Mouse (Mus musculus) inflammation-experienced regulatory T-cells, adult 6 months (primary cell): ENCODE data around the gene Ttc39b. TPM values are rescaled to one million over a fixed set of nuclear protein-coding genes. Genes with fewer than 3 reads are reported as not detected.

Experiments used
- ATAC-seq: one replicate; pipeline ENCODE4 v1.8.0; 2017
- polyA plus RNA-seq, 3 experiments: library from polyadenylated mRNA; unstranded; fragments of 100-300 nt; shearing (Covaris generic); gene quantifications; one replicate each; pipeline ENCODE4 v1.2.1; 2017

The Ttc39b gene
- polyA plus RNA-seq, 3 experiments from 2014 or later = 108 to 137 (median 120) TPM

- ATAC-seq = peak; percentile 99
These were observed 50.4 kb downstream of the Ttc39b start for GRCm38 (mm10) chr4:83273616-83274050.

- no peak for ATAC-seq
These were observed 51.0 kb downstream of the Ttc39b start for GRCm38 (mm10) chr4:83272917-83273615.

- ATAC-seq = no peak
These were observed 53.6 kb downstream of the Ttc39b start for GRCm38 (mm10) chr4:83270481-83270880.

- no peak for ATAC-seq
These were observed 54.4 kb downstream of the Ttc39b start for GRCm38 (mm10) chr4:83269614-83270013.

- peak; percentile 81 for ATAC-seq
These were observed 57.9 kb downstream of the Ttc39b start for GRCm38 (mm10) chr4:83265926-83266692.

- no peak for ATAC-seq
These were observed 59.2 kb downstream of the Ttc39b start for GRCm38 (mm10) chr4:83264832-83265231.

DNA sequence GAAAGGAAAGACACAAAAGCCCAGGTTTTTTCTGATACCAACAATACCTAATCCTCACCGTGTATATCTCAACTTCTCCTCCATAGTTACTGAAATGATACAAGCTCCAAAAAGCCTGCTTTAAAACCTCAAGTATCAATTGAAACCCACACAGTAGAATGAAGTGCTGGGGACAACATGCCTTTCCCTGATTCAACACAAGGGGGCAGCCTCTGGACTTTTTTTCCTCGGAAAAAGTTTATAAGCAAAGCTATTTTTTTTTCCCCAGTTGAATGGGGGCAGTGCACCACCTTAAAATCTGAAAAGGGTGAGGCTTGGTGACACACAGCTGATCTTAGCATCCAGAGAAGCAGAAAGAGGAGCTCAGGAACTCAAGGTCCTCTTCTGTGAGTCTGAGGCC lies 62.1 kb downstream of the Ttc39b start:
- peak; percentile 32 for ATAC-seq

DNA sequence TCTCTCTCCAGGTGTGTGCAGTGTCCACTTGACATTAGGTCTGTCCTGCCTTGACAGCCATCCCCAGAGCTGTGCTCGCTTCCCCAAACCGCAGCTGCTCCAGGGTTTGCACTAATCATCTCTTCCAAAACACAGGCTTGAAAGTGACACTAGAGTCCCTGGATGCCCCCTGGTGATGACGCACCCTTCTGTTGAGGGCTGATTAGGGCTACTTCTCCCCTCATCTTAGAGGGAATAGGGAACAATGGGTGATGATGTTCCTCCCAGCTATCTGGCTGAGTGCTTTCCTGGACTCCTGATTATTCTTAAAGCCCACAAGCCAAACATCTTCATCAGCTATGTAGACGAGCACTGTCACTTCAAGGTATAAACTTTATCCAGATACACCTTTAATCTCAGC lies 64.4 kb downstream of the Ttc39b start:
- no peak for ATAC-seq

- no peak for ATAC-seq
These were observed 65.8 kb downstream of the Ttc39b start for GRCm38 (mm10) chr4:83258273-83258672.

DNA sequence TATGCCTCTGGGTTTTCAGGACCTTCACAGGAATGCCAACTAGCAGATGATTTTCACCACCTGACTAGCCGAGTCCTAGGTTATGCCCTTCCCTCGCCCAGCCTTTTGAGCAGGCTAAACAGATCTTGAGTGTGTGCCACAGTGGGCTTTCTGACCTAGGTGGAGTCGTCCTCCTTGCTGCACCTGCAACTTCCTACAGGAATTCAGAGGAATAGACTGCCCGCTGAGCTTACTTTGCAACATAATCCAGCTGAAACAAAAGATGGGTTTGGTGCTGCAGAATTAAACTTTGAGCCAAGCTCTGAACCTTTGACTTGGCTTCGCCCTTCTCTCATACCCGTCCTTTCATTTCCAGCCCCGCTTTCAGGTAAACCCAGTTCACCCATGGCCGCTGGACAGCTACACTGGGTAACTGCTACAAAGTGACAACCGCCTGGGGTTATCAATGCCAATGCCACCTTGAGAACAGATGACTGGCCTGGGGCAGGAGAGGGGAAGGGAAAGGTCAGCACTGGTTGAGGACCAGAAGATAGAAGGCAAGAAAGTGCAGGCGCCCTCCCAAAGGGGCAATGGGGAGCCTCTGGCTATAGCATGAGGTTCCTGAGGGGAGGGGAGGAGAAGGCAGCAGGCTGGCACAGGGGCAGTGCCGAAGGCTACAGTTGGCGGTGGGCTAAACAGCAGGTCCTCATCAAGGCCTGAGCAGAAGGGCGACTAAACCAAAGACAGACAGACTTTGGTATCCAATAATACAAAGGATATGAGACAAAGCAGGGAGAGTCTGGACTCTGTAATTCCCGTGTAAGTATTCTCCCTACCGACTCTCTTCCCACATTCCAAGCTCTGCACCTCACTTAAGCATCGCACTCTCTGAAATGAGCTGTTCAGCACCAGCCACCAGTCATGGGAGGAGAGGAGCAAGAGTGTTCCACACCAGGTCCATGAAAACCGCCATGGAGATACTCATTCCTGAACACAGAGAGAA lies 66.5 kb downstream of the Ttc39b start:
- no peak for ATAC-seq

GRCm38 (mm10) chr4:83256779-83257178 lies 67.3 kb downstream of the Ttc39b start:
- ATAC-seq = no peak

DNA sequence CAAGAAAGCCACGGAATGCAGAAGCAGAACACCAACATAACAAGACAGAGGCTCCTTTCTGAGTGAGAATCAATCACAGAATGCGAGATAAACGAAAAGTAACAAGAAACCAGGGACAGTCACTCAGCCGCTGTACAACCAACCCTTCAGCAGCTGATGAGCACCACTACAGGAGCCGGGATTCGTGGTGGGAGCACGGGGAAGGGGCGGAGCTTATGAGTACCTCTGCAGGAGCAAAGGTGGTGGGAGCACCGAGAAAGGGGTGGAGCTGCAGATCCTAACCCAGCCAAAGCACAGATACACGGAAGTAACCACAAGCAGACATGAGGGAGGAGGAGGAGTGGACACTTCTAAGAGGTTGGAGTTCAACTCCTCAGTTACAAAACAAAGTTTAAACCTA lies 69.1 kb downstream of the Ttc39b start:
- no peak for ATAC-seq

GRCm38 (mm10) chr4:83253679-83254078 lies 70.4 kb downstream of the Ttc39b start:
- no peak for ATAC-seq

DNA sequence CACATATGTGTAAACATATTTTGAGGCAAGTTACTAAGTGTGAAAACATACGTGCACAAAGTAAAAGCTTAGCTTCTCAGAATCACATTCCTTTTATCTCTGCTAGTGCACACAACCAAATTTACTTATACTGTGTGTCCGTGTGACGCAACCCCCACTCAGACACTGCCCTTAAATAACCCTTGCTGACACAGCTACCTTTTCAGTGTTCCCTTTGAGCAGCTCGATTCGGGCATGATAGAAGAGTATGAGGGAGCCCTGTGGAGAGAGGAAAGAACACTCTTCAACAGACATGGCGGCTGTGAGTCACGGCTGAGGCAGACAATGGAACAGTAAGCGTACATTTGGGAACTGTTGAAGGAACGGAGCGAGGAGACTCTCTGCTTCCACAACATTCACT lies 80.3 kb downstream of the Ttc39b start:
- ATAC-seq = no peak

DNA sequence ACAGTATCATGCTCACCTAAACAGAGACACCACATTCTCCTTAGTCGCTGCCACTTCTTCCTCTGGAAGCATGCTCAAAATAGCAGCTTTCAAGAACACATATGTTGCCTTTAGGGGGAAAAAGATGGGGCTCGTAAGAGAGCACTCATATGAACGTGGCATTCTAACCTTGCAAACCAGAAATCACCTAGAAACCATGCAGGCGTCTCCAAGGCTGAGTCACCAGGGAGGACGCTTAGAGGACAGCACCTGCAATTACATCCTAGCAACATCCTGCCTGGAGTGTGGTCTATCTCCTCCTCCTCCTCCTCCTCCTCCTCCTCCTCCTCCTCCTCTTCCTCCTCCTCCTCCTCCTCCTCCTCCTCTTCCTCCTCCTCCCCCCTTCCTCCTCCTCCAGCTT lies 82.4 kb downstream of the Ttc39b start:
- no peak for ATAC-seq

- no peak for ATAC-seq
These were observed 86.4 kb downstream of the Ttc39b start for GRCm38 (mm10) chr4:83237656-83238055.

GRCm38 (mm10) chr4:83235304-83235703 lies 88.8 kb downstream of the Ttc39b start:
- ATAC-seq = peak; percentile 58

DNA sequence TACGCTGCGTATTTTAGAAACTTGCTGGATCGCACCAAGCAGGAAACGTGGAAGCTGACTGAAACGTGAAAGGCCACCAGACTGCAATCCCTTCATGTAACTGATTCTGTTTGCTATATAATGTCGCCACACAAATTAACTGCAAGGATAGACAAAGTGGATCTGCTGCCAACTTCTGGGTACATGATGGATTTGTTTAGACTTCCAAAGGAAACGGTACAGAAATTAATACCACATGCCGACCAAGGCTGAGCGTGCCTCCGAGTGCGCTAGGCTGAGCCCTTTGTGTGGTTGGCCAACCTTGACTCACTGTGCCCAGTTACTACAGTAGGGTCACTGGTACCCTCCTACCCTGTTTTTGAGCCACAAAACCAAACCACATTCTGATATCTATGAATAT lies 89.3 kb downstream of the Ttc39b start:
- no peak for ATAC-seq

DNA sequence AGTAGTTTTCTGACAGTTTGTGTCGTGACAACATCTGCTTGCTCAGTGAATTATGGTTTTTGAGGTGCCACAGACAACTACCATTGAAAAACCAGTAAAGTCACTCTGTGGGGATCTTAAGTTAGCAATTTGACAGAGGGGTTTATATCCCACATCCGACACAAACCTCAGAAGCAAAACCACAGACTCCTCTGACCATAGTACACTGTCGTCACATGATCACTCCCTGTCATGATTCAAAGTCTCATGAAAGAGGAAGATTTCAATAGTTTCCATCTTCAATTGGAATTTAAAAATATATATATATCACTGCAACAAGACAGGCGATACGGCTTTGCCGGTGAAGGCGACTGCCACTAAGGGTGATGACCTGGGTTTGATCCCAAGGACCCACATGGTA lies 89.9 kb downstream of the Ttc39b start:
- no peak for ATAC-seq

- no peak for ATAC-seq
These were observed 90.6 kb downstream of the Ttc39b start for GRCm38 (mm10) chr4:83233181-83234123.

GRCm38 (mm10) chr4:83232315-83232880 lies 91.7 kb downstream of the Ttc39b start:
- ATAC-seq = no peak
